Mouse (Mus musculus) MEL (cell line): ENCODE data around the gene Dusp2. TPM values are rescaled to one million over a fixed set of nuclear protein-coding genes. Genes with fewer than 3 reads are reported as not detected.

Experiments used
- DNase-seq: peaks from one replicate; pipeline ENCODE4 v3.0.0; 2011; ENCODE audit warnings: low read depth, low spot score
- H3K27ac ChIP-seq: 2 replicates; pipeline ENCODE4 v1.5.1; 2012; ENCODE audit warnings: low read depth, mild to moderate bottlenecking, control low read depth, low read length, moderate library complexity; ENCODE audit not compliant: control insufficient read depth
- H3K27me3 ChIP-seq, 2 experiments: fragments of 150-350 bp in 1 of 2; sonication (generic) in 1 of 2; 2 replicates each; pipeline ENCODE4 v1.6.1; 2012; ENCODE audit warnings: low read length in 2 of 2, mild to moderate bottlenecking in 2 of 2, improper control_type of control experiment in 1 of 2, moderate library complexity in 1 of 2; ENCODE audit not compliant: insufficient read depth in 2 of 2, control insufficient read depth in 1 of 2
- H3K36me3 ChIP-seq, 2 experiments: 2 replicates each; pipeline ENCODE4 v1.6.1; 2012 to 2014; ENCODE audit warnings: low read length in 2 of 2, improper control_type of control experiment in 1 of 2, inconsistent platforms in 1 of 2, mild to moderate bottlenecking in 1 of 2; ENCODE audit not compliant: insufficient read depth in 2 of 2, control insufficient read depth in 1 of 2
- H3K4me1 ChIP-seq, 2 experiments: fragments of 150-350 bp in 1 of 2; sonication (generic) in 1 of 2; 2 replicates each; pipeline ENCODE4 v1.6.1; 2012; ENCODE audit warnings: low read length in 2 of 2, improper control_type of control experiment in 1 of 2, mild to moderate bottlenecking in 1 of 2; ENCODE audit not compliant: insufficient read depth in 2 of 2, control insufficient read depth in 1 of 2
- H3K4me3 ChIP-seq, 2 experiments: fragments of 150-350 bp in 1 of 2; sonication (generic) in 1 of 2; 2 replicates each; pipeline ENCODE4 v1.5.1; 2012; ENCODE audit warnings: low read depth in 2 of 2, low read length in 2 of 2, mild to moderate bottlenecking in 2 of 2, moderate library complexity in 2 of 2, control low read depth in 1 of 2, improper control_type of control experiment in 1 of 2; ENCODE audit not compliant: control insufficient read depth in 1 of 2, insufficient read depth in 1 of 2
- H3K79me2 ChIP-seq: 2 replicates; pipeline ENCODE4 v1.6.1; 2012; ENCODE audit warnings: mild to moderate bottlenecking, low read length, moderate library complexity; ENCODE audit not compliant: control insufficient read depth, poor library complexity, insufficient read depth
- H3K9ac ChIP-seq: 2 replicates; pipeline ENCODE4 v1.6.1; 2012; ENCODE audit warnings: low read depth, mild to moderate bottlenecking, control low read depth, low read length, moderate library complexity; ENCODE audit not compliant: control insufficient read depth, poor library complexity, severe bottlenecking
- H3K9me3 ChIP-seq: fragments of 150-350 bp; sonication (generic); replicated peaks from 2 replicates; pipeline ENCODE4 v1.6.1; 2012; ENCODE audit warnings: mild to moderate bottlenecking, low read length, improper control_type of control experiment, moderate library complexity; ENCODE audit not compliant: insufficient read depth
- BHLHE40 ChIP-seq: IDR thresholded peaks from 2 replicates; pipeline ENCODE4 v1.6.1; 2012; ENCODE audit warnings: low read depth, mild to moderate bottlenecking, inconsistent platforms, low read length, improper control_type of control experiment, borderline replicate concordance
- CHD1 ChIP-seq: IDR thresholded peaks from 2 replicates; pipeline ENCODE4 v1.6.1; 2012; ENCODE audit warnings: low read depth, mild to moderate bottlenecking, inconsistent platforms, low read length, improper control_type of control experiment
- CHD2 ChIP-seq: IDR thresholded peaks from 2 replicates; pipeline ENCODE4 v1.6.1; 2011; ENCODE audit warnings: low read length, improper control_type of control experiment
- CTCF ChIP-seq, 3 experiments: IDR thresholded peaks in 2 of 3; conservative IDR thresholded peaks in 1 of 3; 2 replicates each; pipeline ENCODE4 v1.5.1; 2011 to 2012; ENCODE audit warnings: low read length in 3 of 3, low read depth in 2 of 3, mild to moderate bottlenecking in 2 of 3, improper control_type of control experiment in 1 of 3, inconsistent platforms in 1 of 3, mixed read lengths in 1 of 3, moderate library complexity in 1 of 3; ENCODE audit not compliant: control insufficient read depth in 1 of 3, insufficient read depth in 1 of 3, poor library complexity in 1 of 3, severe bottlenecking in 1 of 3
- E2F4 ChIP-seq: IDR thresholded peaks from 2 replicates; pipeline ENCODE4 v1.6.1; 2011; ENCODE audit warnings: low read depth, low read length, improper control_type of control experiment, borderline replicate concordance
- EP300 ChIP-seq, 2 experiments: IDR thresholded peaks; 2 replicates each; pipeline ENCODE4 v1.6.1; 2011; ENCODE audit warnings: improper control_type of control experiment in 2 of 2, low read length in 2 of 2, low read depth in 1 of 2, mild to moderate bottlenecking in 1 of 2
- ETS1 ChIP-seq: IDR thresholded peaks from 2 replicates; pipeline ENCODE4 v1.6.1; 2012; ENCODE audit warnings: low read depth, mild to moderate bottlenecking, inconsistent platforms, low read length, improper control_type of control experiment, moderate library complexity
- GABPA ChIP-seq: IDR thresholded peaks from 2 replicates; pipeline ENCODE4 v1.6.1; 2012; ENCODE audit warnings: low read depth, mild to moderate bottlenecking, inconsistent platforms, low read length, improper control_type of control experiment, moderate library complexity
- GATA1 ChIP-seq: IDR thresholded peaks from 2 replicates; pipeline ENCODE4 v1.6.1; 2011; ENCODE audit warnings: low read depth, low read length, improper control_type of control experiment
- HCFC1 ChIP-seq: IDR thresholded peaks from 2 replicates; pipeline ENCODE4 v1.6.1; 2012; ENCODE audit warnings: low read depth, mild to moderate bottlenecking, inconsistent platforms, low read length, improper control_type of control experiment, moderate library complexity
- JUND ChIP-seq: IDR thresholded peaks from 2 replicates; pipeline ENCODE4 v1.6.1; 2011; ENCODE audit warnings: low read depth, mild to moderate bottlenecking, improper control_type of control experiment, low read length
- KAT2A ChIP-seq: conservative IDR thresholded peaks from 2 replicates; pipeline ENCODE4 v1.6.1; 2012; ENCODE audit warnings: low read depth, low read length, improper control_type of control experiment, inconsistent platforms
- MAFK ChIP-seq: IDR thresholded peaks from 2 replicates; pipeline ENCODE4 v1.6.1; 2011; ENCODE audit warnings: low read depth, mild to moderate bottlenecking, low read length, improper control_type of control experiment, borderline replicate concordance
- MAX ChIP-seq: IDR thresholded peaks from 2 replicates; pipeline ENCODE4 v1.6.1; 2011; ENCODE audit warnings: low read length, improper control_type of control experiment
- MAZ ChIP-seq: IDR thresholded peaks from 2 replicates; pipeline ENCODE4 v1.6.1; 2012; ENCODE audit warnings: low read depth, mild to moderate bottlenecking, inconsistent platforms, low read length, improper control_type of control experiment
- MEF2A ChIP-seq: IDR thresholded peaks from 2 replicates; pipeline ENCODE4 v1.6.1; 2014; ENCODE audit warnings: low read depth, mild to moderate bottlenecking, inconsistent platforms, low read length, improper control_type of control experiment; ENCODE audit not compliant: poor library complexity, insufficient replicate concordance, severe bottlenecking; ENCODE audit errors: extremely low read depth
- MYB ChIP-seq: IDR thresholded peaks from 2 replicates; pipeline ENCODE4 v1.6.1; 2011; ENCODE audit warnings: mild to moderate bottlenecking, low read depth, low read length, improper control_type of control experiment
- NELFE ChIP-seq: IDR thresholded peaks from 2 replicates; pipeline ENCODE4 v1.6.1; 2011; ENCODE audit warnings: low read depth, low read length, improper control_type of control experiment
- NRF1 ChIP-seq: IDR thresholded peaks from 2 replicates; pipeline ENCODE4 v1.6.1; 2014; ENCODE audit warnings: low read depth, mild to moderate bottlenecking, inconsistent platforms, low read length, improper control_type of control experiment, moderate library complexity; ENCODE audit not compliant: poor library complexity, insufficient read depth, severe bottlenecking
- POLR2AphosphoS2 ChIP-seq: IDR thresholded peaks from 2 replicates; pipeline ENCODE4 v1.6.1; 2011; ENCODE audit warnings: low read length, improper control_type of control experiment
- POLR2AphosphoS5 ChIP-seq: IDR thresholded peaks from 2 replicates; pipeline ENCODE4 v1.6.1; 2012; ENCODE audit warnings: low read depth, borderline replicate concordance, mild to moderate bottlenecking, inconsistent platforms, low read length, moderate library complexity, mixed read lengths
- RAD21 ChIP-seq: IDR thresholded peaks from 2 replicates; pipeline ENCODE4 v1.6.1; 2011; ENCODE audit warnings: mild to moderate bottlenecking, low read depth, low read length, improper control_type of control experiment
- RCOR1 ChIP-seq: IDR thresholded peaks from 2 replicates; pipeline ENCODE4 v1.6.1; 2012; ENCODE audit warnings: low read depth, mild to moderate bottlenecking, inconsistent platforms, low read length, improper control_type of control experiment
- SIN3A ChIP-seq: IDR thresholded peaks from 2 replicates; pipeline ENCODE4 v1.6.1; 2012; ENCODE audit warnings: low read length, improper control_type of control experiment, inconsistent platforms
- SMC3 ChIP-seq: IDR thresholded peaks from 2 replicates; pipeline ENCODE4 v1.6.1; 2011; ENCODE audit warnings: low read depth, low read length, improper control_type of control experiment
- TBP ChIP-seq: IDR thresholded peaks from 2 replicates; pipeline ENCODE4 v1.8.0; 2011; ENCODE audit warnings: low read depth, low read length, improper control_type of control experiment
- TCF12 ChIP-seq: IDR thresholded peaks from 2 replicates; pipeline ENCODE4 v1.6.1; 2014; ENCODE audit warnings: low read depth, mild to moderate bottlenecking, inconsistent platforms, low read length, improper control_type of control experiment, moderate library complexity
- UBTF ChIP-seq: IDR thresholded peaks from 2 replicates; pipeline ENCODE4 v1.6.1; 2012; ENCODE audit warnings: low read depth, mild to moderate bottlenecking, inconsistent platforms, low read length, improper control_type of control experiment, moderate library complexity, borderline replicate concordance; ENCODE audit not compliant: insufficient read depth
- USF1 ChIP-seq: IDR thresholded peaks from 2 replicates; pipeline ENCODE4 v1.6.1; 2014; ENCODE audit warnings: low read depth, mild to moderate bottlenecking, inconsistent platforms, low read length, improper control_type of control experiment, moderate library complexity
- ZC3H11A ChIP-seq: IDR thresholded peaks from 2 replicates; pipeline ENCODE4 v1.6.1; 2012; ENCODE audit warnings: low read depth, mild to moderate bottlenecking, inconsistent platforms, low read length, improper control_type of control experiment
- ZKSCAN1 ChIP-seq: IDR thresholded peaks from 2 replicates; pipeline ENCODE4 v1.6.1; 2012; ENCODE audit warnings: low read depth, mild to moderate bottlenecking, inconsistent platforms, low read length, improper control_type of control experiment, moderate library complexity
- ZMIZ1 ChIP-seq: IDR thresholded peaks from 2 replicates; pipeline ENCODE4 v1.6.1; 2012; ENCODE audit warnings: low read depth, mild to moderate bottlenecking, inconsistent platforms, low read length, improper control_type of control experiment, moderate library complexity
- ZNF384 ChIP-seq: IDR thresholded peaks from 2 replicates; pipeline ENCODE4 v1.6.1; 2012; ENCODE audit warnings: low read depth, mild to moderate bottlenecking, inconsistent platforms, low read length, improper control_type of control experiment
- polyA plus RNA-seq, 2 experiments: library from polyadenylated mRNA; stranded (reverse) in 1 of 2; unstranded in 1 of 2; fragments of >175 nt in 1 of 2; fragments of >200 nt in 1 of 2; gene quantifications; 2 replicates each; pipeline versions ENCODE4 v1.2.1 to v1.2.4; 2012; ENCODE audit warnings: low replicate concordance in 2 of 2, low read depth in 1 of 2; ENCODE audit not compliant: insufficient read length in 2 of 2, insufficient read depth in 1 of 2, missing spikeins in 1 of 2
- total RNA-seq: library from RNA; depleted of rRNA; stranded (reverse); fragments of 300-350 nt; gene quantifications from 2 replicates; pipeline ENCODE4 v1.2.3, GENCODE M21; 2012

Gene Dusp2
- total and polyA plus RNA-seq, 3 experiments, result 10.4 to 11.6 TPM; not detected in 1

DNA sequence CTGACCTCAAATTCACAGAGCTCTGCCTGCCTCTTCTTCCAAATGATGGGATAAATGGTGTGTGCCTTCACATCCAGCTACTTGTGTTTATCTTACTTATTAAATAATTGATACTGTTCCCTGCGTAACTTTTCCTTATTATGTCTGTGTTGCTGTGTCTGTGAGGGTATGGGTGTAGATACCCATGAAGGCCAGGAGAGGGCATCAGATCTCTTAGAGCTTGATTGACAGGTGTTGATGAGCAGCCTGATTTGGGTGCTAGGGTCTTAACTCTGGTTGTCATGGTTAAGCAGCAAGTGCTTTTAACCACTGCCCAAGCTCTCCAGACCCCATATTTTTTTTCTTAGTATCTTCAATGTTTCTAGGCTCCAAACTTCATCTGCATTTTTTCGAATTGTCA, 27.3 kb upstream of the Dusp2 start:
- Histone ChIP-seq H3K79me2 (no peaks in the 10 kb centered on the region), H3K27ac (no peak overlapping the region), H3K4me1 (no peaks in the 10 kb centered on the region), H3K9me3 (no peaks in the 10 kb centered on the region), H3K4me3 (no peak overlapping the region), H3K36me3 (no peaks in the 10 kb centered on the region), H3K27me3 (no peaks in the 10 kb centered on the region), H3K9ac (no peak overlapping the region)
- no peak for TF ChIP-seq UBTF
- no peak for TF ChIP-seq MAFK
- TF ChIP-seq ZNF384, result no peak
- TF ChIP-seq POLR2AphosphoS5, result no peak
- no peak for TF ChIP-seq CHD1
- no peak for TF ChIP-seq BHLHE40
- no peak for TF ChIP-seq SIN3A
- TF ChIP-seq RAD21, result peak; percentile 53
- TF ChIP-seq ZKSCAN1, result no peak
- no peak for TF ChIP-seq RCOR1
- TF ChIP-seq GATA1, result no peak
- TF ChIP-seq NELFE, result no peak
- no peak for TF ChIP-seq NRF1
- no peak for TF ChIP-seq ETS1
- no peak for TF ChIP-seq POLR2AphosphoS2
- no peak for TF ChIP-seq E2F4
- no peak for TF ChIP-seq USF1
- TF ChIP-seq MAZ, result no peak
- no peak for TF ChIP-seq TBP
- peak; percentile 44 to 67 (median 45) for TF ChIP-seq CTCF (IDR thresholded peaks at IDR 0.05 in 2 of 3, conservative IDR thresholded peaks at IDR 0.05 in 1 of 3; ENCODE audit: control insufficient read depth in 1 of 3, insufficient read depth in 1 of 3, low read depth in 2 of 3, low read length in 3 of 3, poor library complexity in 1 of 3, severe bottlenecking in 1 of 3)
- no peak for TF ChIP-seq MAX
- no peak for TF ChIP-seq TCF12
- TF ChIP-seq EP300 (IDR thresholded peaks at IDR 0.05; ENCODE audit: low read depth in 1 of 2, low read length in 2 of 2), result no peak
- peak; percentile 82 for TF ChIP-seq SMC3
- TF ChIP-seq MEF2A, result no peak
- no peak for TF ChIP-seq KAT2A
- no peak for TF ChIP-seq GABPA
- TF ChIP-seq CHD2, result no peak
- TF ChIP-seq JUND, result no peak
- peak; percentile 43 for TF ChIP-seq ZC3H11A
- no peak for TF ChIP-seq HCFC1
- no peak for TF ChIP-seq MYB
- TF ChIP-seq ZMIZ1, result no peak
- DNase-seq, result peak; percentile 47
